Mouse (Mus musculus) erythroblast, embryonic 14.5 days (primary cell): ENCODE results near the gene Oprd1.

Experiments used
- GATA1 ChIP-seq: IDR thresholded peaks from 2 replicates; pipeline ENCODE4 v1.6.1; 2012; ENCODE audit warnings: low read length, inconsistent platforms, mixed read lengths
- TAL1 ChIP-seq: IDR thresholded peaks from 3 replicates; pipeline ENCODE4 v1.6.1; 2012; ENCODE audit warnings: low read length, inconsistent platforms, mixed read lengths

DNA sequence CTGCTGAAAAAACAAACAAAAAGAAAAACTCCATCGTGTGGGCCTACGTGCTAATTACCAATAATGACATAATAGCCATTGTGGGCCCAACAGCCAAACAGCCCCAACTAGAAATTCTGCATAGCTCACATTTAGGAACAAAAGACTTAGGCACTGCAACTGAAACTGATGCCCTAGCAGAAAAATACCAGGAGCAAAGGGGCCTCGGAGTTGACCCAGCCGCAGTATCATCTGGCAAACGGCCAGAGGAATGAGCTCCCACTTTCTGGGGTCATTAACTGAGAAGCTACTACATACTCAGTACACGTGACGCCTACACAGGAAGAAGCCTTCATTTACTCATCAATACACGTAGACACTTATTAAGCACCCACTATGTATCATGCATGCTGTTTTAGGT is 82.0 kb downstream of the Oprd1 start:
- TF ChIP-seq TAL1: no peak
- TF ChIP-seq GATA1: no peak
